Comparison of ENCODE assay signal across 8 mouse cellular contexts in the genomic region with DNA sequence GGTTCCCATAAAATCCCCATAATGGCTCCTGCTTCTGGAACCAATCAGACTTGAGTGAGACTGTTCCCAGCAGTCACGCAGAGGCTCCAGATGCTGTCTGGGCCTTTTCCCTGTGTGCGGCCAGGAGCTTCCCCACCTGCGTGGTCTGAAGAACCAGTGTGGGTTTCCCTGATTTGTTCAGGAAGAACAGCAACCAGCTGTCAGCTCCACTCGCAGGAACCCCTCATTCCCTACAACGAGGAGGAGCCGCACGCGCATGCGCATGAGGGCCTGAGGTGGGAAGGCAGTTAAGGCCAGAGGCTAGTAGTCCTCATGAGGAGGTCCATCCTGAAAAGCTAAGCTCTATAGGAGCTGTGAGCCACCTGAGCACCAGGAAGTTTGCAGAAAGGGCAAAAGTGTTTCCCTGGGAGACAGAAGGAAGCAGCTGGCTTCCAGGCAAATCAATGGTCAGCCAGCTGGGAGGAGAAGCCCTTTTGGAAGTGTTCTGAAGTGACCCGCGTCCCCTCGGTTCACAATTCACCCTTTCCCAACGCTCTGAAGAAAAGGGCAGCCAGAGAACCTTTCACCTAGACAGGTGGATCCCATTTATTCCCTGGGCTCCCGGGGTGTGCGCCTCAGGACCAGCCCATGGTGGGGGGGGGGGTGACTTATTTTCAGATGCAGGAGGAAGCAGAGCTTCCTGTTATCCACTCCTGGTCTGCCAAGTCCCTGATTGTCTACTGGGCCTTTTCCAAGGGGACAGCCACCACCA. TPM values are rescaled to one million over a fixed set of nuclear protein-coding genes. Genes with fewer than 3 reads are reported as not detected.
A peak's percentile ranks its signal among the peaks of the same experiment; 100 is the strongest.
DNase-seq lines count a peak whose midpoint lies in the region; ATAC-seq lines count a peak whose summit lies in the region.

No protein-coding gene starts in this region.

- ATAC-seq in hindbrain, embryonic 15.5 days (ENCODE audit: low FRiP score, low read depth): 0 out of 2 replicates have a peak, but pooled peaks have one; percentile 21
- no peak for ATAC-seq in hindbrain, embryonic 12.5 days (ENCODE audit: low FRiP score)
- ATAC-seq in limb, embryonic 12.5 days (ENCODE audit: insufficient number of reproducible peaks, insufficient read depth, low FRiP score, low TSS enrichment, low read depth): peak; percentile 79
- ATAC-seq in erythroblast, adult 5-6 weeks (replicated peaks; ENCODE audit: low FRiP score, poor library complexity, severe bottlenecking): no peak

- peak overlapping the region; percentile 61 for H3K27ac ChIP-seq in hindbrain, embryonic 15.5 days (replicated peaks)
- H3K27ac ChIP-seq in hindbrain, embryonic 12.5 days: no peak overlapping the region
- peak overlapping the region; percentile 93 for H3K27ac ChIP-seq in limb, embryonic 12.5 days

- H3K4me1 ChIP-seq in hindbrain, embryonic 15.5 days (replicated peaks): peaks cover 16% of the 10 kb centered on the region
- peaks cover 25% of the 10 kb centered on the region for H3K4me1 ChIP-seq in hindbrain, embryonic 12.5 days
- H3K4me1 ChIP-seq in limb, embryonic 12.5 days (replicated peaks): peaks cover 60% of the 10 kb centered on the region

- WGBS in hindbrain, embryonic 15.5 days: 59% methylated on average over 15 of the region's 15 CpGs
- 62% methylated on average over 15 of the region's 15 CpGs for WGBS in hindbrain, embryonic 12.5 days
- WGBS in limb, embryonic 12.5 days: 28% methylated on average over 15 of the region's 15 CpGs

- H3K9me3 ChIP-seq in hindbrain, embryonic 15.5 days: no peaks in the 10 kb centered on the region
- no peaks in the 10 kb centered on the region for H3K9me3 ChIP-seq in hindbrain, embryonic 12.5 days (replicated peaks)
- no peaks in the 10 kb centered on the region for H3K9me3 ChIP-seq in limb, embryonic 12.5 days

- H3K4me2 ChIP-seq in hindbrain, embryonic 15.5 days: no peak overlapping the region
- no peak overlapping the region for H3K4me2 ChIP-seq in hindbrain, embryonic 12.5 days (replicated peaks)
- peak overlapping the region; percentile 29 for H3K4me2 ChIP-seq in limb, embryonic 12.5 days

- peak; percentile 57 for DNase-seq in embryo, embryonic 11 days
- peak; percentile 46 to 60 for DNase-seq in gastrocnemius, postnatal 4 days (ENCODE audit: low spot score in 2 of 2)
- DNase-seq in spleen, adult 18-20 months: no peak
- DNase-seq in retina, embryonic 14.5 days (ENCODE audit: low spot score): no peak

- H3K9ac ChIP-seq in hindbrain, embryonic 15.5 days: no peak overlapping the region
- H3K9ac ChIP-seq in hindbrain, embryonic 12.5 days: no peak overlapping the region
- no peak overlapping the region for H3K9ac ChIP-seq in limb, embryonic 12.5 days (replicated peaks)

- no peaks in the 10 kb centered on the region for H3K36me3 ChIP-seq in hindbrain, embryonic 15.5 days
- H3K36me3 ChIP-seq in hindbrain, embryonic 12.5 days: no peaks in the 10 kb centered on the region
- no peaks in the 10 kb centered on the region for H3K36me3 ChIP-seq in limb, embryonic 12.5 days

- H3K27me3 ChIP-seq in hindbrain, embryonic 15.5 days: no peaks in the 10 kb centered on the region
- H3K27me3 ChIP-seq in hindbrain, embryonic 12.5 days: no peaks in the 10 kb centered on the region
- no peaks in the 10 kb centered on the region for H3K27me3 ChIP-seq in limb, embryonic 12.5 days

- H3K4me3 ChIP-seq in hindbrain, embryonic 15.5 days: no peak overlapping the region
- H3K4me3 ChIP-seq in hindbrain, embryonic 12.5 days: no peak overlapping the region
- peak overlapping the region; percentile 15; the same call in 1 of the 2 replicates for H3K4me3 ChIP-seq in limb, embryonic 12.5 days (replicated peaks)

RNA-seq across cellular contexts. Expression of a gene that starts 23.0 kb away (rescaled TPM):
- 18.5 and 19.9 TPM in 2 replicates for polyA plus RNA-seq in hindbrain, embryonic 15.5 days (2015; fragmentation: Nextera tagmentation; extraction: Ambion mirVana)
- polyA plus RNA-seq in hindbrain, embryonic 12.5 days (2016; fragmentation: Nextera tagmentation; extraction: Ambion mirVana): 10.3 and 10.4 TPM in 2 replicates
- total RNA-seq in gastrocnemius, postnatal 4 days (2021): 10 to 100 TPM; 13.6 to 13.8 TPM
- 10.3 and 10.7 TPM in 2 replicates for polyA plus RNA-seq in limb, embryonic 12.5 days (2016; fragmentation: Nextera tagmentation; extraction: Ambion mirVana)
- total RNA-seq in erythroblast, adult 5-6 weeks (2015; ENCODE audit: low replicate concordance): 7.5 and 7.9 TPM in 2 replicates
- 7.2 and 7.4 TPM in 2 replicates for total RNA-seq in erythroblast, adult 5-6 weeks (2017; ENCODE audit: low replicate concordance)

RNA-seq across cellular contexts. Expression of a gene that starts 44.0 kb away (rescaled TPM):
- 3.5 and 3.7 TPM in 2 replicates for polyA plus RNA-seq in hindbrain, embryonic 15.5 days (2015; fragmentation: Nextera tagmentation; extraction: Ambion mirVana)
- polyA plus RNA-seq in hindbrain, embryonic 12.5 days (2016; fragmentation: Nextera tagmentation; extraction: Ambion mirVana): 7.7 and 8.3 TPM in 2 replicates
- 10 to 100 TPM; 43.3 to 46.1 TPM for total RNA-seq in gastrocnemius, postnatal 4 days (2021)
- polyA plus RNA-seq in limb, embryonic 12.5 days (2016; fragmentation: Nextera tagmentation; extraction: Ambion mirVana): 13.9 and 14.5 TPM in 2 replicates
- 2.3 and 4.0 TPM in 2 replicates for total RNA-seq in erythroblast, adult 5-6 weeks (2015; ENCODE audit: low replicate concordance)
- 2.4 and 3.2 TPM in 2 replicates for total RNA-seq in erythroblast, adult 5-6 weeks (2017; ENCODE audit: low replicate concordance)

Comparison
In these comparisons a context has a peak if more than half of its experiments do, and no peak if none do; other contexts are left out.
1. ATAC-seq: peak in hindbrain, embryonic 15.5 days (single experiment) and limb, embryonic 12.5 days (single experiment); none in hindbrain, embryonic 12.5 days (single experiment) and erythroblast, adult 5-6 weeks (single experiment).
2. DNase-seq: peak in embryo, embryonic 11 days (single experiment) and gastrocnemius, postnatal 4 days (2 of 2); none in spleen, adult 18-20 months (0 of 2) and retina, embryonic 14.5 days (single experiment).